Mouse (Mus musculus): ENCODE results near the gene Olfr394. TPM values are rescaled to one million over a fixed set of nuclear protein-coding genes. Genes with fewer than 3 reads are reported as not detected.

The Olfr394 gene
- polyA plus RNA-seq (2015; fragmentation: Nextera tagmentation; extraction: Ambion mirVana) = not detected in 2 replicates

GRCm38 (mm10) chr11:73890671-73891070 lies at the start of gene Olfr394:
Gene Olfr394 (minus strand): TSS chr11:73890771.

GRCm38 (mm10) chr11:73936377-73936776 lies 45.8 kb upstream of the Olfr394 start, which contains the start of gene Olfr23:
Gene Olfr23 (plus strand): TSS chr11:73936677.

GRCm38 (mm10) chr11:73909199-73909598 lies 18.6 kb upstream of the Olfr394 start, which contains the start of gene Olfr395:
Gene Olfr395 (minus strand): TSS chr11:73909299.

GRCm38 (mm10) chr11:73851354-73851753 lies 39.2 kb downstream of the Olfr394 start, which contains the start of gene Olfr393:
Gene Olfr393 (minus strand): TSS chr11:73851454.

Other genes starting within 250 kb of the Olfr394 start
- not detected in 2 replicates for gene Zfp735, start 202.0 kb downstream of the Olfr394 start, polyA plus RNA-seq (2015; fragmentation: Nextera tagmentation; extraction: Ambion mirVana)
- not detected in 2 replicates for gene Olfr389, start 110.1 kb downstream of the Olfr394 start, polyA plus RNA-seq (2015; fragmentation: Nextera tagmentation; extraction: Ambion mirVana)
- gene Olfr390, start 107.8 kb downstream of the Olfr394 start, polyA plus RNA-seq (2015; fragmentation: Nextera tagmentation; extraction: Ambion mirVana) = not detected in 2 replicates
- not detected in 2 replicates for gene Olfr391-ps, start 87.7 kb downstream of the Olfr394 start, polyA plus RNA-seq (2015; fragmentation: Nextera tagmentation; extraction: Ambion mirVana)
- not detected in 2 replicates for gene Olfr392, start 73.7 kb downstream of the Olfr394 start, polyA plus RNA-seq (2015; fragmentation: Nextera tagmentation; extraction: Ambion mirVana)
- not detected in 2 replicates for gene Olfr393, start 39.3 kb downstream of the Olfr394 start, polyA plus RNA-seq (2015; fragmentation: Nextera tagmentation; extraction: Ambion mirVana)
- gene Olfr395, start 18.5 kb upstream of the Olfr394 start, polyA plus RNA-seq (2015; fragmentation: Nextera tagmentation; extraction: Ambion mirVana) = not detected in 2 replicates
- not detected in 2 replicates for gene Olfr23, start 45.9 kb upstream of the Olfr394 start, polyA plus RNA-seq (2015; fragmentation: Nextera tagmentation; extraction: Ambion mirVana)
- not detected in 2 replicates for gene Olfr397, start 70.0 kb upstream of the Olfr394 start, polyA plus RNA-seq (2015; fragmentation: Nextera tagmentation; extraction: Ambion mirVana)
- not detected in 2 replicates for gene Olfr398, start 99.6 kb upstream of the Olfr394 start, polyA plus RNA-seq (2015; fragmentation: Nextera tagmentation; extraction: Ambion mirVana)
- gene Olfr139, start 165.8 kb upstream of the Olfr394 start, polyA plus RNA-seq (2015; fragmentation: Nextera tagmentation; extraction: Ambion mirVana) = not detected in 2 replicates
- not detected in 2 replicates for gene Olfr399, start 165.8 kb upstream of the Olfr394 start, polyA plus RNA-seq (2015; fragmentation: Nextera tagmentation; extraction: Ambion mirVana)
- gene Zfp616, start 179.2 kb upstream of the Olfr394 start, polyA plus RNA-seq (2015; fragmentation: Nextera tagmentation; extraction: Ambion mirVana) = not detected in 2 replicates
- not detected in 2 replicates for gene Olfr401, start 222.9 kb upstream of the Olfr394 start, polyA plus RNA-seq (2015; fragmentation: Nextera tagmentation; extraction: Ambion mirVana)

Measured in skeletal muscle tissue, postnatal 0 days (tissue).